Mouse (Mus musculus): ENCODE results near the gene Tnrc6c. TPM values are rescaled to one million over a fixed set of nuclear protein-coding genes. Genes with fewer than 3 reads are reported as not detected.

Tnrc6c gene
- polyA plus RNA-seq, 1 experiment = 19.5 TPM

GRCm38 (mm10) chr11:117655292-117656076, 1.4 kb downstream of the Tnrc6c start:
- Histone ChIP-seq H3K4me1 (ENCODE audit: control insufficient read depth, insufficient read depth, low read length) (no peaks in the 10 kb centered on the region), H3K4me3 (replicated peaks; ENCODE audit: control insufficient read depth, low read depth, low read length) (peak overlapping the region; percentile 80), H3K27ac (ENCODE audit: control insufficient read depth, insufficient read depth, low read depth, low read length, poor library complexity) (peak overlapping the region; percentile 97; the same call in 1 of the 2 replicates)
- TF ChIP-seq CTCF (IDR thresholded peaks at IDR 0.05; ENCODE audit: control insufficient read depth, insufficient read depth, low read length) = no peak
- peak; percentile 19; the same call in 1 of the 2 replicates for TF ChIP-seq POLR2A (IDR thresholded peaks at IDR 0.05; ENCODE audit: borderline replicate concordance, control insufficient read depth, low read depth, low read length)
- WGBS = under 1% methylated on average over 80 of the region's 80 CpGs

GRCm38 (mm10) chr11:117656077-117656401, 1.9 kb downstream of the Tnrc6c start:
- H3K4me3 ChIP-seq (replicated peaks; ENCODE audit: control insufficient read depth, low read depth, low read length) = peak overlapping the region; percentile 80
- no peaks in the 10 kb centered on the region for H3K4me1 ChIP-seq (ENCODE audit: control insufficient read depth, insufficient read depth, low read length)
- no peak overlapping the region for H3K27ac ChIP-seq (ENCODE audit: control insufficient read depth, insufficient read depth, low read depth, low read length, poor library complexity)
- WGBS = 12% methylated on average over 10 of the region's 10 CpGs
- TF ChIP-seq CTCF (IDR thresholded peaks at IDR 0.05; ENCODE audit: control insufficient read depth, insufficient read depth, low read length) (no peak), POLR2A (IDR thresholded peaks at IDR 0.05; ENCODE audit: borderline replicate concordance, control insufficient read depth, low read depth, low read length) (no peak)

- no peaks in the 10 kb centered on the region for H3K4me1 ChIP-seq (ENCODE audit: control insufficient read depth, insufficient read depth, low read length)
- no peak for TF ChIP-seq CTCF (IDR thresholded peaks at IDR 0.05; ENCODE audit: control insufficient read depth, insufficient read depth, low read length)
- no peak for TF ChIP-seq POLR2A (IDR thresholded peaks at IDR 0.05; ENCODE audit: borderline replicate concordance, control insufficient read depth, low read depth, low read length)
- H3K27ac ChIP-seq (ENCODE audit: control insufficient read depth, insufficient read depth, low read depth, low read length, poor library complexity) = no peak overlapping the region
- 88% methylated on average over 4 of the region's 4 CpGs for WGBS
- H3K4me3 ChIP-seq (replicated peaks; ENCODE audit: control insufficient read depth, low read depth, low read length) = no peak overlapping the region
These were observed 4.9 kb downstream of the Tnrc6c start for GRCm38 (mm10) chr11:117658974-117659373.

- H3K4me1 ChIP-seq (ENCODE audit: control insufficient read depth, insufficient read depth, low read length) = no peaks in the 10 kb centered on the region
- 17% methylated on average over 4 of the region's 4 CpGs for WGBS
- TF ChIP-seq POLR2A (IDR thresholded peaks at IDR 0.05; ENCODE audit: borderline replicate concordance, control insufficient read depth, low read depth, low read length) = no peak
- TF ChIP-seq CTCF (IDR thresholded peaks at IDR 0.05; ENCODE audit: control insufficient read depth, insufficient read depth, low read length) = no peak
- H3K27ac ChIP-seq (ENCODE audit: control insufficient read depth, insufficient read depth, low read depth, low read length, poor library complexity) = no peak overlapping the region
- H3K4me3 ChIP-seq (replicated peaks; ENCODE audit: control insufficient read depth, low read depth, low read length) = peak overlapping the region; percentile 41
These were observed 9.1 kb downstream of the Tnrc6c start for GRCm38 (mm10) chr11:117663036-117663809.

- no peak overlapping the region for H3K4me3 ChIP-seq (replicated peaks; ENCODE audit: control insufficient read depth, low read depth, low read length)
- H3K27ac ChIP-seq (ENCODE audit: control insufficient read depth, insufficient read depth, low read depth, low read length, poor library complexity) = no peak overlapping the region
- TF ChIP-seq POLR2A (IDR thresholded peaks at IDR 0.05; ENCODE audit: borderline replicate concordance, control insufficient read depth, low read depth, low read length) (no peak), CTCF (IDR thresholded peaks at IDR 0.05; ENCODE audit: control insufficient read depth, insufficient read depth, low read length) (no peak)
- H3K4me1 ChIP-seq (ENCODE audit: control insufficient read depth, insufficient read depth, low read length) = no peaks in the 10 kb centered on the region
These were observed 9.7 kb downstream of the Tnrc6c start for GRCm38 (mm10) chr11:117663810-117664139.

GRCm38 (mm10) chr11:117665189-117665588, 11.1 kb downstream of the Tnrc6c start:
- Histone ChIP-seq H3K4me1 (ENCODE audit: control insufficient read depth, insufficient read depth, low read length) (no peaks in the 10 kb centered on the region), H3K27ac (ENCODE audit: control insufficient read depth, insufficient read depth, low read depth, low read length, poor library complexity) (no peak overlapping the region), H3K4me3 (replicated peaks; ENCODE audit: control insufficient read depth, low read depth, low read length) (no peak overlapping the region)
- TF ChIP-seq CTCF (IDR thresholded peaks at IDR 0.05; ENCODE audit: control insufficient read depth, insufficient read depth, low read length) = no peak
- TF ChIP-seq POLR2A (IDR thresholded peaks at IDR 0.05; ENCODE audit: borderline replicate concordance, control insufficient read depth, low read depth, low read length) = no peak
- WGBS = 80% methylated on average over 3 of the region's 3 CpGs

GRCm38 (mm10) chr11:117666563-117666962, 12.5 kb downstream of the Tnrc6c start:
- Histone ChIP-seq H3K4me1 (ENCODE audit: control insufficient read depth, insufficient read depth, low read length) (peaks cover 2% of the 10 kb centered on the region; the same call in 1 of the 2 replicates), H3K27ac (ENCODE audit: control insufficient read depth, insufficient read depth, low read depth, low read length, poor library complexity) (no peak overlapping the region), H3K4me3 (replicated peaks; ENCODE audit: control insufficient read depth, low read depth, low read length) (no peak overlapping the region)
- TF ChIP-seq CTCF (IDR thresholded peaks at IDR 0.05; ENCODE audit: control insufficient read depth, insufficient read depth, low read length) (no peak), POLR2A (IDR thresholded peaks at IDR 0.05; ENCODE audit: borderline replicate concordance, control insufficient read depth, low read depth, low read length) (no peak)

- TF ChIP-seq POLR2A (IDR thresholded peaks at IDR 0.05; ENCODE audit: borderline replicate concordance, control insufficient read depth, low read depth, low read length) (no peak), CTCF (IDR thresholded peaks at IDR 0.05; ENCODE audit: control insufficient read depth, insufficient read depth, low read length) (no peak)
- Histone ChIP-seq H3K4me1 (ENCODE audit: control insufficient read depth, insufficient read depth, low read length) (peaks cover 2% of the 10 kb centered on the region; the same call in 1 of the 2 replicates), H3K4me3 (replicated peaks; ENCODE audit: control insufficient read depth, low read depth, low read length) (no peak overlapping the region), H3K27ac (ENCODE audit: control insufficient read depth, insufficient read depth, low read depth, low read length, poor library complexity) (no peak overlapping the region)
- 78% methylated on average over 5 of the region's 5 CpGs for WGBS
These were observed 13.1 kb downstream of the Tnrc6c start for GRCm38 (mm10) chr11:117667152-117667551.
